Mouse (Mus musculus) bone marrow macrophage, adult 2 months (primary cell): ENCODE measurements around the gene B2m.

ENCODE experiments used
- CTCF ChIP-seq: IDR thresholded peaks from 2 replicates; pipeline ENCODE4 v1.5.1; 2012; ENCODE audit warnings: low read depth, mild to moderate bottlenecking, low read length, moderate library complexity
- POLR2A ChIP-seq: IDR thresholded peaks from 2 replicates; pipeline ENCODE4 v1.6.1; 2012; ENCODE audit warnings: mild to moderate bottlenecking, low read depth, low read length, borderline replicate concordance

DNA sequence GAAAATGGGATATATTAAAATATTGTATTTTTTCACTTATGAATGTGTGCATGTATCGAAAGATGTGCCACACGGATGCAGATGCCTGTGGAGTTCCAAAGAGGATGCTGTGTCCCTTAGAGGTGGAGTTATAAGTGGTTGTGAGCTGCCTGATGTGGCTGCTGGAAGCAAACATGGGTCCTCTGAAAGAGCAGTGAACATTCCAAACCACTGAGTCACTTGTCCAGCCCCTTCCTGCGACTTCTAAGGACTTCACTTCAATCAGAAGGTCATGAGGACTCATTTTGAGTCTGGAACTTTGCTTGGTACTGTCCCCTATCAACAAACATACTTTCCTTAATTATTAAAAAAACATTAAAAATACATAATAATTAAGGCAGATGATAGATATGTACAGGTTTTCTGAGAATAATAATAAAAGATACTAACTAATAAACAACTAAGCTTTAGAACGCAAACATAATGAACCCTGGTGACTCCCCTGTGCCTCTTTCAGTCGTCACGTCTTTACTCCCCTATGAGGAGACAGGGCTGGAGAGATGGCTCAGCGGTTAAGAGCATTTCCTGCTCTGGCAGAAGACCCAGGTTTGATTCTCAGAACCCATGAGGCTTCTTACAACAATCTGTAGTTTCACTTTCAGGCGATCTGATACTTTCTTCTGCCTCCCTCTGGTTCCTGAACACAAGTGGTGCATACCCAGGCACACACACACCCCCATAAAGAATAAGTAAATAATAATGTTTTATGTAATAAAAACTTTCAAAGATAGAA lies 32.8 kb downstream of the B2m start:
- no peak for TF ChIP-seq POLR2A
- TF ChIP-seq CTCF: no peak
